Mouse (Mus musculus): ENCODE data around the gene Aida. TPM values are rescaled to one million over a fixed set of nuclear protein-coding genes. Genes with fewer than 3 reads are reported as not detected.

The Aida gene
- polyA plus RNA-seq, 2 experiments, result 9.1 to 18.9 TPM

DNA sequence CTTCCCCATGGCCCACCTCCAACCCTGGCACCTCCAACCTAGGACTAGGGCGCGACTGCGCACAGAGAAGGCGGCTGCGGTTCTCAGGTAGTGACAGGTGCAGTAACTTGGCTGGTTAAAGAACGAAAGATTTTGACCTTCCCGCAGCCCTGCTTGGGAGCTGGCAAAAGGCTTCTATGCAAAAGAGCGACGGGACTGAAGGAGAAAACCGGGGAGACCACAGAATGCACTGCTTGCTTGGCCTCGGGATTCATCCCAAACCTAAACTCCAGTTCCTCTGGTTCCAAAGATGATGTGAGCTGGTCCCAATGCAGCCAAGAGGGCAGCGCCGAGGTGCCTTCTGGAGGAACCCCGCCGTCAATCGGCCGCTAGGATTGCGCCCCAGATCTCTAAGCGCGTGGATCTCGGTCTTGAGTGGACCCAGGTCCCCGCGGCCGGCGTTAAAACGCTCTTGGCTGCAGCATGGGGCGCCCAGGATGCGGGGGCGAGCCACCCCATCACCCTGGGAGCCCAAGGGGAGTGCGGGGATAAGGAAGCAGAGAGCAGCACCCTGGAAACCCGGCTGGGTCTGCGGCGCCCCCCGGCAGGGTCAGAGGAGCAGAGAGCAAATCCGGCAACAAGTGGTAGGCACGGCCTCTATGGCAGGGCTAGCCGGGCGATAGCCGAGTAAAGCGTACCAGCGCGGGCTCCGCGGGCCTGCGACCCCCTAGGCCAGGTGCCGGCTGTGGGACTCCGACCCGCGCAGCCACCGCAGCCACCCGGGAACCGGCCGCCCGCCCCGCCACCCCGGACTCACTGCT lies 72.4 kb downstream of the Aida start:
- H3K9me3 ChIP-seq (ENCODE audit: control insufficient read depth, low read length), result no peaks in the 10 kb centered on the region
- 4% methylated on average over 56 of the region's 56 CpGs for WGBS (ENCODE audit: insufficient replicate concordance)
- H3K27ac ChIP-seq, result no peak overlapping the region

GRCm38 (mm10) chr1:183369427-183370014 lies 73.1 kb downstream of the Aida start, which contains the start of gene Mia3:
TSS of gene Mia3 (minus strand) at chr1:183369553.
- peak; percentile 75 to 76 (median 76) for DNase-seq (ENCODE audit: low read depth in 3 of 3, low spot score in 3 of 3)
- ATAC-seq (ENCODE audit: insufficient read depth), result peak; percentile 99
- Histone ChIP-seq H3K27me3 (ENCODE audit: control insufficient read depth, insufficient read depth, low read length) (peaks cover 8% of the 10 kb centered on the region), H3K4me3 (ENCODE audit: insufficient read depth in 1 of 2, low read depth in 2 of 2, low read length in 2 of 2) (peak within 1 kb of the TSS; percentile 71 to 82), H3K4me1 (replicated peaks; ENCODE audit: control insufficient read depth in 2 of 2, insufficient read depth in 2 of 2, low read length in 1 of 2) (peaks cover 0 to 8% of the 10 kb centered on the region in 2 experiments; a peak in 2 of 4 replicates), H3K27ac (no peak within 1 kb of the TSS), H3K4me2 (ENCODE audit: low read depth) (peak within 1 kb of the TSS; percentile 97), H3K9ac (replicated peaks) (peak within 1 kb of the TSS; percentile 79), H3K36me3 (replicated peaks; ENCODE audit: control insufficient read depth, insufficient read depth, low read depth) (no peaks in the 10 kb centered on the region), H3K9me3 (ENCODE audit: control insufficient read depth, low read length) (no peaks in the 10 kb centered on the region)
- WGBS (ENCODE audit: insufficient replicate concordance), result 1% methylated on average over 39 of the region's 51 CpGs
- TF ChIP-seq CTCF (IDR thresholded peaks at IDR 0.05; ENCODE audit: low read depth), result peak; percentile 33
- TF ChIP-seq EP300 (IDR thresholded peaks at IDR 0.05; ENCODE audit: low read depth), result no peak

More for the DNA sequence above, 72.4 kb downstream of the Aida start:
- H3K4me2 ChIP-seq (ENCODE audit: low read depth), result peak overlapping the region; percentile 97
- peaks cover 8% of the 10 kb centered on the region for H3K27me3 ChIP-seq (ENCODE audit: control insufficient read depth, insufficient read depth, low read length)
- H3K36me3 ChIP-seq (replicated peaks; ENCODE audit: control insufficient read depth, insufficient read depth, low read depth), result no peaks in the 10 kb centered on the region
- peak overlapping the region; percentile 71 to 82 for H3K4me3 ChIP-seq (ENCODE audit: insufficient read depth in 1 of 2, low read depth in 2 of 2, low read length in 2 of 2)
- peak overlapping the region; percentile 79 for H3K9ac ChIP-seq (replicated peaks)
- peaks cover 0 to 8% of the 10 kb centered on the region in 2 experiments; a peak in 2 of 4 replicates for H3K4me1 ChIP-seq (replicated peaks; ENCODE audit: control insufficient read depth in 2 of 2, insufficient read depth in 2 of 2, low read length in 1 of 2)
- TF ChIP-seq EP300 (IDR thresholded peaks at IDR 0.05; ENCODE audit: low read depth) (no peak), CTCF (IDR thresholded peaks at IDR 0.05; ENCODE audit: low read depth) (no peak; the same call in 1 of the 2 replicates)
- DNase-seq (ENCODE audit: low read depth in 3 of 3, low spot score in 3 of 3) (no peak), ATAC-seq (ENCODE audit: insufficient read depth) (peak; percentile 59)

DNA sequence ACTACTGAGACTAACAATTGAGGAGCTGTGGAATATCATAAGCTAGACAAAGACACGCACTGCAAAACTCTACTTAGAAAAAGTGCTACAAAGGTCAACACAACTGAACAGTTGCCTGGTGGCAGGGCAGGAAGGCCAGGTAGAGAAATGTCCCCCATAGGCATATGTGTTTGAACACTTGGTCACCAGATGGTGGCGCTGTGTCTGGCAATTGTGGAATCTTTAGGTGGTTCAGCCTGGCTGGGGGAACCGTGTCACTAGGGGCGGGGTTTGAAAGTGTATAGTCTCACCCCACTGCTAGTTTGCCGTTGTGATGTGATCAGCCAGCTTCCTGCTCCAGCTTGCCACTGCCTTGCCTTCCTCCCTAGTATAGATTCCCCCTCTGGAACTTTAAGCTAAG lies 78.3 kb downstream of the Aida start:
- WGBS (ENCODE audit: insufficient replicate concordance), result 62% methylated on average over 5 of the region's 5 CpGs
- TF ChIP-seq CTCF (IDR thresholded peaks at IDR 0.05; ENCODE audit: low read depth) (peak; percentile 31; the same call in 1 of the 2 replicates), EP300 (IDR thresholded peaks at IDR 0.05; ENCODE audit: low read depth) (no peak)
- Histone ChIP-seq H3K27me3 (ENCODE audit: control insufficient read depth, insufficient read depth, low read length) (no peaks in the 10 kb centered on the region), H3K4me1 (replicated peaks; ENCODE audit: control insufficient read depth in 2 of 2, insufficient read depth in 2 of 2, low read length in 1 of 2) (peaks cover 0 to 10% of the 10 kb centered on the region in 2 experiments; a peak in 2 of 4 replicates), H3K27ac (no peak overlapping the region), H3K4me3 (ENCODE audit: insufficient read depth in 1 of 2, low read depth in 2 of 2, low read length in 2 of 2) (no peak overlapping the region), H3K36me3 (replicated peaks; ENCODE audit: control insufficient read depth, insufficient read depth, low read depth) (no peaks in the 10 kb centered on the region), H3K9me3 (ENCODE audit: control insufficient read depth, low read length) (no peaks in the 10 kb centered on the region; the same call in 1 of the 2 replicates), H3K4me2 (ENCODE audit: low read depth) (no peak overlapping the region), H3K9ac (replicated peaks) (no peak overlapping the region)
- no peak for DNase-seq (ENCODE audit: low read depth in 3 of 3, low spot score in 3 of 3)
- no peak for ATAC-seq (ENCODE audit: insufficient read depth)

Other genes with a start within 250 kb of the Aida start
- 1.9 and 2.0 TPM in 2 replicates for gene Disp1, start 75.1 kb upstream of the Aida start, polyA plus RNA-seq (2012; rRNA removed)
- 2.4 and 2.6 TPM in 2 replicates for gene Disp1, start 75.1 kb upstream of the Aida start, polyA plus RNA-seq (2014; fragmentation: Nextera tagmentation; extraction: Ambion mirVana)
- 7.5 and 11.4 TPM in 2 replicates for gene Brox, start 679 bp downstream of the Aida start, polyA plus RNA-seq (2012; rRNA removed)
- 17.0 and 21.1 TPM in 2 replicates for gene Brox, start 679 bp downstream of the Aida start, polyA plus RNA-seq (2014; fragmentation: Nextera tagmentation; extraction: Ambion mirVana)
- 13.4 and 21.0 TPM in 2 replicates for gene Mia3, start 73.0 kb downstream of the Aida start, polyA plus RNA-seq (2012; rRNA removed)
- 19.2 and 19.7 TPM in 2 replicates for gene Mia3, start 73.0 kb downstream of the Aida start, polyA plus RNA-seq (2014; fragmentation: Nextera tagmentation; extraction: Ambion mirVana)
- gene Taf1a, start 92.4 kb downstream of the Aida start, polyA plus RNA-seq (2012; rRNA removed), result 3.5 and 5.5 TPM in 2 replicates
- gene Taf1a, start 92.4 kb downstream of the Aida start, polyA plus RNA-seq (2014; fragmentation: Nextera tagmentation; extraction: Ambion mirVana), result 3.5 and 3.8 TPM in 2 replicates
- gene Hhipl2, start 121.6 kb downstream of the Aida start, polyA plus RNA-seq (2012; rRNA removed), result 0.03 and 0.79 TPM in 2 replicates
- not detected in 2 replicates for gene Hhipl2, start 121.6 kb downstream of the Aida start, polyA plus RNA-seq (2014; fragmentation: Nextera tagmentation; extraction: Ambion mirVana)

All from liver, embryonic 14.5 days (tissue).